Mouse (Mus musculus): Measurements from ENCODE around the gene Cdca5.

DNA sequence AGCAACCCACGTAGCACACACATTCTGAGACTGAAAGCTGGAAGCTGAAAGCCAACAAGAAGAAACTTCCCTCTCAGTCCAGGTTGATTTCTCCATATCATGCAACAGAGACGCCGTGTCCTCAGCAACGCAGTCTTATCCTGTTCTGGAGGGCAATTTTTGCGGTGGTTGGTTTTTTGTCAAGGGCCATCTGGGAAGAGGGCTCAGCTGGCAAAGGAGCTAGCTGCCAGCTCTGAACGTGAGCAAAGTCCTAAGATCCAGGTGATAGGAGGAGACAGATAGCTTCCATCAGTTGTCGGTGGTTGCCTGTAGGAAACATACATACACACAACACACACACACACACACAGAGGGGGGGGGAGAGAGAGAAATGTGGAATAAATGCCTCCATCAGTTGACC lies 46.5 kb upstream of the Cdca5 start:
- no peak for TF ChIP-seq CTCF (IDR thresholded peaks at IDR 0.05; ENCODE audit: low read depth, low read length)
- no peak for TF ChIP-seq GATA2 (IDR thresholded peaks at IDR 0.05; ENCODE audit: borderline replicate concordance, low read depth, low read length)
- TF ChIP-seq POLR2AphosphoS5 (IDR thresholded peaks at IDR 0.05; ENCODE audit: insufficient replicate concordance, low read depth, low read length) = no peak
- no peak for TF ChIP-seq GATA1 (IDR thresholded peaks at IDR 0.05; ENCODE audit: borderline replicate concordance, low read length)
